Mouse (Mus musculus): ENCODE results near the gene H2-M10.6.

Gene H2-M10.6

GRCm38 (mm10) chr17:36840961-36841445 is 29.0 kb downstream of the H2-M10.6 start:
- no peak for DNase-seq (ENCODE audit: extremely low spot score, low read depth, low spot score)

GRCm38 (mm10) chr17:36843696-36844095 is 31.7 kb downstream of the H2-M10.6 start:
- no peak for DNase-seq (ENCODE audit: extremely low spot score, low read depth, low spot score)

GRCm38 (mm10) chr17:36844286-36844719 is 32.3 kb downstream of the H2-M10.6 start:
- DNase-seq (ENCODE audit: extremely low spot score, low read depth, low spot score): no peak

GRCm38 (mm10) chr17:36844725-36845124 is 32.8 kb downstream of the H2-M10.6 start:
- DNase-seq (ENCODE audit: extremely low spot score, low read depth, low spot score): no peak

- no peak for DNase-seq (ENCODE audit: extremely low spot score, low read depth, low spot score)
These were observed 36.9 kb downstream of the H2-M10.6 start for GRCm38 (mm10) chr17:36848911-36849310.

GRCm38 (mm10) chr17:36849992-36850391 is 38.0 kb downstream of the H2-M10.6 start:
- DNase-seq (ENCODE audit: extremely low spot score, low read depth, low spot score): no peak

GRCm38 (mm10) chr17:36851200-36851599 is 39.2 kb downstream of the H2-M10.6 start:
- DNase-seq (ENCODE audit: extremely low spot score, low read depth, low spot score): no peak

- no peak for DNase-seq (ENCODE audit: extremely low spot score, low read depth, low spot score)
These were observed 39.7 kb downstream of the H2-M10.6 start for GRCm38 (mm10) chr17:36851627-36852026.

GRCm38 (mm10) chr17:36855484-36855883 is 43.5 kb downstream of the H2-M10.6 start:
- DNase-seq (ENCODE audit: extremely low spot score, low read depth, low spot score): no peak

GRCm38 (mm10) chr17:36856236-36856635 is 44.3 kb downstream of the H2-M10.6 start:
- no peak for DNase-seq (ENCODE audit: extremely low spot score, low read depth, low spot score)

GRCm38 (mm10) chr17:36858181-36858580 is 46.2 kb downstream of the H2-M10.6 start:
- no peak for DNase-seq (ENCODE audit: extremely low spot score, low read depth, low spot score)

GRCm38 (mm10) chr17:36861680-36862079 is 49.7 kb downstream of the H2-M10.6 start:
- DNase-seq (ENCODE audit: extremely low spot score, low read depth, low spot score): no peak

Data from hindlimb bud, embryonic 11.5 days (tissue).